Mouse (Mus musculus) monocyte, adult 2 months (primary cell): ENCODE data around the gene Aox2.
A peak's percentile ranks its signal among the peaks of the same experiment; 100 is the strongest.
"Not testable (repeated sequence)": the region's sequence is repeated elsewhere in the genome, so short reads cannot be mapped to it uniquely, and the experiment has no call there.

Experiments
- DNase-seq, 2 experiments: peaks; one replicate each; pipeline ENCODE4 v3.0.0; 2022; ENCODE audit warnings: low spot score in 2 of 2, low read depth in 1 of 2

Gene Aox2

GRCm38 (mm10) chr1:58344570-58344969 lies 66.4 kb downstream of the Aox2 start:
- no peak for DNase-seq

- no peak for DNase-seq
Measured at GRCm38 (mm10) chr1:58346159-58346558, 68.0 kb downstream of the Aox2 start.

DNA sequence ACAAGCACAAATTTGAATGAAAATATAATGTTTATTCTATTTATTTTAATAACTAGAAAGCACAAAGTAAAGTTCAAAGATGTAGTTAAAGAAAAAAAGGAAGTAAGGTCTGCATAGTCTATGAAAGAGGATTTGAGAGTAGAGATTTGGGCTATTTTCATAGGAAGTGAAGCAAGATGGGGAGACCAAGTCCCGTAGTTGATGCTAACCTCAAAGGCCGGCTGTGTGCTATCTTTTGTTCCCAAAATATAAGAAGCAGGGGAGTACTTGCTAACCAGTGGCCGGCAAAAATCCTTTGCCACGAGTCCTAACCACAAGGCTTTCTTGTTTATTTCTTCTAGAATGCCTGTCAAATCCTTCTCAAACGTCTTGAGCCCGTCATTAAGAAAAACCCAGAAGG lies 70.6 kb downstream of the Aox2 start:
- DNase-seq: peak; percentile 5 to 42

- DNase-seq: no peak
Measured at GRCm38 (mm10) chr1:58353238-58353893, 75.2 kb downstream of the Aox2 start.

DNA sequence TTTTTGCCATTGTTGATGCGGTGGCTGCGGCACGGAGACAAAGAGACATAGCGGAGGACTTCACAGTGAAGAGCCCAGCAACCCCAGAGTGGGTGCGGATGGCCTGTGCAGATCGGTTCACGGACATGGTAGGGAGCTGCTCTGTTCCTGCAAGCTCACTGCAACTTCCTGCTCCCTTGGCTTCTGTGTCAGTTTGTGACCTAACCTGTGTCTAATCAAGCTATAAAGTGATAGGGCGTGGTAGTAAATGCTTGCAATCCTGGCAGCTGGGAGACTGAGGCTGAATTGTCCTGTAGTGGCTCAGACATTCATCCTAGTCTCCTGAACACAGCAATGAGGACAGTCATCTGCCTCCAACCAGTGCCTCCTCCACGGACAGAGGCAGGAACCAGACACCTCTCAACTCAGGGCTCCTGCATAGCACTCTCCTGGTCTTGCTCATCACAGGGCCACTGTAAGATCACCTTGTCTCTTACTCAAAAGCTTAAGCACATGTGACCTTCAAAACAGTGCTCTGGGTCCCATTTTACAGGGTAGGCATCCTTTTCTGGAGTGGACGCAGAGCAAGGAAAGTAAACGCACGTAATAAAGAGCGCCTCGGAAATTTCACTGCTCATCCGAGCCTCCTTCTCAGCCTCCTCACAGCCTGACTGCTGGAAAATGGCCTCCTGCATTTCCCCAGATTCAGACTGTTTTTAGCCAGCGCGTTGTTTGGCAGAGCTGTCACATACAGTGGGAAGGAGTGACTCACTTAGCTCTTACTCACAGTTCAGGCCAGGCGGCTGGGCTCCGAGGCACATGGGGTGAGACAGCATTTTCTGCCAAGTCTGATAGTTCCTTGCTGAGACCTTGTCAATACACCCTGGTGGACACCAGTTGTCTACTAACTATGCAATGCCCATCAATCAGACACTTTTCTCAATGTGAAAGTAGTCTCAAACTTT lies 81.1 kb downstream of the Aox2 start:
- DNase-seq: peak; percentile 7 to 24

- DNase-seq: no peak
Measured at GRCm38 (mm10) chr1:58362296-58362695, 84.2 kb downstream of the Aox2 start.

- no peak for DNase-seq
Measured at GRCm38 (mm10) chr1:58364551-58364950, 86.4 kb downstream of the Aox2 start.

DNA sequence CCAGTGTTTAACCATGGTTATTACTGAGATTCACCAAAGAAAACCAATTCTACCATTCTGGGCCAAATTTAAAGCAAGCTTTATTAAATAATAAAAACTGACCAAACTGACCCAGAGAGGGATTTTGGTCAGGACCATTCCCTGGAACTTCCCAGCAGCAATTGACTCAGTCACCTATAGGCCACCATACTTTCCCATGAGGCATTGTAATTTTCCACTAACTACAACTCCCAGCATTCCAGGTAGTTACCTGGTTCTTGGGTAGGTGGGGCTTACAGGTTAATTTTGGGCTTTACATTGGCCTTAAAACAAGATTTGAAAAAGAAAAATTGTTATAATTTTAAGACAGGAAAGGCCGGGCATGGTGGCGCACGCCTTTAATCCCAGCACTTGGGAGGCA lies 87.7 kb downstream of the Aox2 start:
- DNase-seq: no peak

DNA sequence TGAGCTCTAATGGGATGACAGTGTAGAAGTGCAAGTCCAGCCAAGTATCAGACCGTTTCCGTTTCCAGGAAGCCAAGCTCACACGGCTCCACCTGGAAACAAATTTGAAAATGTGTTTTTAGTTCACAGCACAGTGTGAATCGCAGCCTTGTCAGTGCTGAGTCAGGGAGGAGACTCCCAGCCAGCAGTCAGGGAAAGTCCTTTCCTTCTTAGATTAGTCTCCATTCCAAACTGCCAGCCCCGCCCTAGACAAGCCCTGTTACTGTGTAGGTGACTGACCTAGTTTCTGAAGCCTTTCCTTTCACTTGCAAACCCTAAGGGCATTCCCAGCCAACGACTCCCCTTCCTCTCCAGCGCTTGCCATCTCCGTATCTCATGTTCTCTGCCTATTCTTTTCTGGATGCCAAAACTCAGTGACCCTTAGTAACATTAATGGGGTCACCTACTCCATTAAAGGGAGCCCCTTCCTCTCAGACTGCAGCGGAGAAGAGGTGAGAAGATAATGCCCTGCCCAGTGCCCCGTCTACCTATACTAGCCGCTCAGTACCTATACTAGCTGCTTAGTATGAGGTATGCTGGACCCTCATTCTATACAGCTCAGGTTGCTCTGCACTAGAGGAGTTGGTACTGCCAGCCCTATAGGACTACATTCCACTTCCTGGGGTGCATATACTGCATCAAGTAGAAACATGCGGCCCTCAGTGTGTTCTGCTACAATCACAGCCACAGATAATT lies 88.8 kb downstream of the Aox2 start:
- DNase-seq: no peak

DNA sequence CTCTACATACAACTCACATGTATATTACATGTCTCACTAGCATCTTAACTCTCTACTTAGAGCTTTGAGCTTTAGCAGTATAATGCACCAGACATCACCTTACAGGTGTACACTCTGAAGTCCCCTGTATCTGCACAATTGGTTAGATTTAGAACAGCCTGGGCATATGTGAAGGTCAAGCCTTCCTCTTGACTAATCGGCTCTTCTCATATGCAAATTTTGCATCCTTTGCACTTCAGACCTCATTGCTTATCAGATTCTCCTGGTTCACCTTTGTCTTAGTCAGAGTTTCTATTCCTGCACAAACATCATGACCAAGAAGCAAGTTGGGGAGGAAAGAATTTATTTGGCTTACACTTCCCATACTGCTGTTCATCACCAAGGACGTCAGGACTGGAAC lies 91.6 kb downstream of the Aox2 start:
- DNase-seq: no peak

GRCm38 (mm10) chr1:58374266-58374665 lies 96.1 kb downstream of the Aox2 start:
- not testable (repeated sequence) for DNase-seq

DNA sequence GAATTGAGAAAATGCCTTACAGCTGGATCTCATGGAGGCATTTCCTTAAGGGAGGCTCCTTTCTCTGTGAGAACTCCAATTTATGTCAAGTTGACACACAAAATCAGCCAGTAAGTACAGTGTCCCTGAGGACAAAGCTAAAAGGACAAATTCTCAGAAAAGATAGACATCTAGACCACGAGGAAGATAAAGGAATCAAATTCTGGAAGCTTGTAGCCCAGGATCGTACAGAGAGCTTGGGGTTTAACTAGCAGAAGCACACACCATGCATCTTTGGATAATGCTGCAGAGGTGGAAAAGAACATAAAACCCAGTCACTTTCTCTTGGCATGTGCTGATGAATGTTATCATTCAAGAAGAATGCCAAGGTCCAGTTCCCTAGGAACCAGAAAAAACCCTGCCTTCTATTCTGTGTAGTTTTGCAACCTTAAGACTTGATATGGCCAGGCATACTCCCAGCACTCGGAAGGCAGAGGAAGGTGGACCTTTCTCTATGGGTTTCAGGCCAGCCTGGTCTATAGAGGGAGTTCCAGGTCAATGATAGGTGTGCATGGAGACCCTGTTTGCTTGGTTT lies 97.5 kb downstream of the Aox2 start:
- DNase-seq: no peak

DNA sequence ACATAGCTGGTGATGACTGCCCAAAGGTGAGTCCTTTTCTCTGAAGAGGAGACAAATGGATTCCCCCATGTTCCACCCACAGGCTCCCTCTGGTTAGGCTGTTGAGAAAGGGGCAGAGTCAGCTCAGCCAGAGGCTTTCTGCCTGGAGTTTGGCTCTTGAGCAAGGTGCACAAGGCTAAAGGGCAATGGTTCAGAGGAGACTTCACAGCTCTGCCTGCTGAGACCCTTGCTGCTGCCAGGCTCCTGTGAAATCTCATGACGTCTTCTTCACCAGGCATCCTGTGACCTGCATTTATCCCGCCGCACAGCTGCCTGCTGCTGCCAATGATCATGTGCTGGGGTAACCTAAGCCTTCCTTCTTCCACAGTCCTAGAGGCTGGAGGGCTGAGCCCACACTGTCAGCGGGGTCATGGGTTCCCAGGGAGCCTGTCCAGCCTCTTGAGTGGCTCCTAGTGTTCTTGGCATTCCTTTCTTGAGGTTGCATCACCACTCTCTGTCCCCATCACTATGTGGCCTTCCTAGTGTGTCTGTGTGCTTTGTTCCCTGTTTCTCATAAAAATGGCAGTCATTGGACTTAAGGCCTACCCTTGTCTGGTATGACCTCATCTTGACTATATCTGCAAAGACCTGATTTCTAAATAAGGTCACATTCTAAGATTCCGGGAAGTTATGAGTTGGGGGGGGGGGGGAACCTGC lies 104.6 kb downstream of the Aox2 start:
- no peak for DNase-seq

DNA sequence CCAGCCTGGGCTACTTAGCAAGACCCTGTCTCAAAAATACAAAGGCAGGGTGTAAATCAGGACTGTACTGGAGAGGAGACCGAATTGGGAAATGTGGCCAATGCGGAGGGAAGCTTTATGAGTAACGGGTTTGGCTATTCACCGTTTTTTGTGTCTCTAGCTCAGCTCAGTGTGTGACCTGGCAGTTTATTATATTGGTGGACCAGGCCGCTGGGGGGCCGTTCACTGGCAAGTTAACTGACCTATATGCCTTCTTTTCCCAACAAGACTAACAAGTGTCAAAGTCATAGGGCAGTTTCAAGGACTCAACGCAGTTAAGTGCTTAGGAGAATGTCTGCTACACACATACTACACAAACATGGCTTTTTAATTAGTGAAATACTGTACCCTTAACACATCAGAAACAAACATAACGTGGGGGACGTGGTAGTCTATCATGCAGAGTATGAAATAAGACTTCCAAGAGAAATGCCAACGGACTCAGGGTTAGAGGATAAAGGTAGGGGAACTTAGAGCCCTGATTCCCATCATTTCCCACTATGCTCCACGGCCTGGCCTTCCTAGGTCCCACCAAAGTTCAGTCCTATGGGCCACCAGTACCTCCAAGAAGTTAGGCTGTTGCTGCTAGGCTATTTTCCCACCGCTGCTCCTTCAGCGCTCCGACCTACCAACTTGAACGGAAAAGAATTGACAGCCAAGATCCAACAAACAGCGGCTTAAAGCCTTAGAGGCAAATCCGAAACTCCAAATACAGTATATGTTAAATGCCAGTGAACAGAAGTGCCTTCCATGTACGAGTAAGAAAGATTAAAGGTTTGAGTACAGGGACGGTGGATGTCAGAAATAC lies 113.5 kb downstream of the Aox2 start:
- DNase-seq: no peak

- no peak for DNase-seq
Measured at GRCm38 (mm10) chr1:58392268-58392651, 114.1 kb downstream of the Aox2 start.

DNA sequence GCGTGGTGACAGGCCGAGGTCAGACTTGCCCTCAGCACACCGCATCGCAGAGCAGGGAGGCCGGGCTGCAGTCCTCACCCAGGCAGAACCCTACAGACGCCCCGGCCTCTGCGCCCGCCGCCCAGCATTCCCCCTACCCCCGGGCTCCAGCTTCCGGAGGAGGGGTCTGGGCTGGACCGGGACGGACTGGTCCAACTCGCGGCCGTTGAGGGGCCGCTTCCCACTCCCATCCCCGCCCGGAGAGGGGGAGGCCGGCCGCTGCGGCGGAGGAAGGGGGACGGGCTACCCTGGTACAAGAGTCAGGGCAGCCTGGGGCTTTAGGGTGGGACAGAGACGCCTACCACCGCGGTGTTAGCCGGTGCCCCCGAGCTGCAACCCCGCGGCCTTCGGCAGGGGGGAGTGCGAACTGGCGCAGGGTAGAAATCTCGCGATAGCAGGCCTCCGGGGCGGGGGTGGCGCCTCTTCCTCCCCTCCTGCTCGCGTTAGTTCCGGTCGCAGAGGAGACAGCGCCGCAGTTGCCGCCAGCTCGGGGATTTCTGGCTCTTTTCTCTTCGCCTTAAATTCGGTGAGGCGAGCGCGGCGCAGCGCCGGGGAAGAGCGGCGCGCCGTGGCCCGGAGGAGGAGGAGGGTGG lies 114.6 kb downstream of the Aox2 start, which contains the start of gene Bzw1:
Gene Bzw1, plus strand, starts transcription at position 247 of the 632 bp plus-strand sequence.
- DNase-seq: peak; percentile 80 to 89

- DNase-seq: peak in 1 of 2 experiments; percentile 32
Measured at GRCm38 (mm10) chr1:58393284-58394195, 115.4 kb downstream of the Aox2 start.

DNA sequence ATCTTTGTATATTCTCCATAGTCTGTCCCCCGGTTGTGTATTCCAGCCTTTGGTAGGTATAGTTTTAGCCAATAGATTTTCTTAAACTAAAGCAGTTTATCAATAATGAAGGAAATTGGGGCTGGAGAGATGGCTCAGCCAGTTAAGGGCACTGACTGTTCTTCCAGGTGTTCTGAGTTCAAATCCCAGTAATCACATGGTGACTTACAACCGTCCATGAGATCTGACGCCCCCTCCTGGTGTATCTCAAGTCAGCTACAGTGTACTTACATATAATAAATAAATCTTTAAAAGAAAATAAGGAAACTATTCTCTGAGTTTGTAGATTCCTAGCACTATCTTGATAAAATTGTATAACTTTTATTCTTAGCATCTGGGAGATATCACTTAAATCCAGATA lies 117.2 kb downstream of the Aox2 start:
- no peak for DNase-seq
